32 mouse cellular contexts compared by ENCODE assay signal in the genomic region with DNA sequence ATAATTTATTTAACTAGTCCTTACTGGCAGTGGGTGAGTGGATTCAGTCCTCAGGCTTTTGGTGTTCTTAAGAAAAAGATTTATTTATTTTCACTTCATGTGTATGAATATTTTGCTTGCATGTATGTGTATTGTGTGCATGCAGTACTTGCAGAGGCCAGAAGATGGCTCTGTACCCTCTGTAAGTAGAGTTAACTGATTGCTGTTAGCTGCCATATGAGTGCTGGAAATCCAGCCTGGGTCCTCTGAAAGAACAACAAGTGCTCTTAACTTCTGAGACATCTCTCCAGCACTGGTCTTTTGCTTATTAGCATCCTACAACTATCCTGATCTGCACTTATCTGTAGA. TPM values are rescaled to one million over a fixed set of nuclear protein-coding genes. Genes with fewer than 3 reads are reported as not detected.
DNase-seq lines count a peak whose midpoint lies in the region; ATAC-seq and TF ChIP-seq lines count a peak whose summit lies in the region.
"Had no signal": no experiment of that assay in that cellular context is flagged by ENCODE, and none has a peak within 500 bp of the region (broad histone marks: within the 10 kb centered on the region; RNA-seq: fewer than 3 reads in every experiment).

No protein-coding gene starts in this region.

- H3K27ac ChIP-seq in layer of hippocampus, adult 2 months = no peak overlapping the region
- H3K27ac ChIP-seq in stomach, postnatal 0 days (replicated peaks) = no peak overlapping the region
- H3K27ac ChIP-seq: embryonic facial prominence, embryonic 13.5 days; forebrain, embryonic 10.5 days; heart, embryonic 10.5 days; heart, embryonic 15.5 days; hindbrain, embryonic 12.5 days; kidney, embryonic 15.5 days; limb, embryonic 13.5 days; liver, embryonic 13.5 days had no signal

- ATAC-seq in stomach, postnatal 0 days (ENCODE audit: low FRiP score, low TSS enrichment) = no peak
- ATAC-seq: forebrain, embryonic 16.5 days had no signal

- no peak overlapping the region for H3K9ac ChIP-seq in stomach, postnatal 0 days (ENCODE audit: low read length)
- H3K9ac ChIP-seq: embryonic facial prominence, embryonic 13.5 days; heart, embryonic 15.5 days; hindbrain, embryonic 12.5 days; kidney, embryonic 15.5 days; limb, embryonic 13.5 days; liver, embryonic 13.5 days; lung, embryonic 14.5 days had no signal

- DNase-seq in layer of hippocampus, adult 2 months (ENCODE audit: low spot score in 2 of 2) = no peak
- no peak for DNase-seq in layer of hippocampus, postnatal 10 days (ENCODE audit: low spot score in 2 of 2)
- DNase-seq in A20 (ENCODE audit: low read depth, low spot score) = peak; percentile 31
- peak; percentile 66 for DNase-seq in ES-CJ7 (ENCODE audit: low read depth, low spot score)
- no peak for DNase-seq in stomach, postnatal 0 days (ENCODE audit: low spot score)
- DNase-seq in cerebellum, adult 9-11 months = no peak
- no peak for DNase-seq in right cerebral cortex, postnatal 36 days (ENCODE audit: low spot score in 2 of 2)
- DNase-seq: adrenal gland, postnatal 25 days; cerebellum, adult 11-12 months; cerebellum, postnatal 10 days; gastrocnemius, postnatal 14 days; heart, adult 11 months; kidney, adult 18-20 months; kidney, postnatal 25 days; liver, embryonic 13.5 days; lung, embryonic 14.5 days; lung, postnatal 14 days; midbrain, embryonic 14.5 days; right cerebral cortex, postnatal 25 days; spleen, adult 18-20 months; thymus, adult 18-20 months; thymus, postnatal 25 days had no signal

- TF ChIP-seq CTCF in layer of hippocampus, adult 2 months (conservative IDR thresholded peaks at IDR 0.05) = peak; percentile 44
- peak; percentile 41 for TF ChIP-seq CTCF in stomach, postnatal 0 days (IDR thresholded peaks at IDR 0.05; ENCODE audit: low read depth)

- no peak overlapping the region for H3K4me2 ChIP-seq in stomach, postnatal 0 days (replicated peaks; ENCODE audit: low read depth)
- H3K4me2 ChIP-seq: embryonic facial prominence, embryonic 13.5 days; heart, embryonic 15.5 days; hindbrain, embryonic 12.5 days; kidney, embryonic 15.5 days; limb, embryonic 13.5 days; liver, embryonic 13.5 days; lung, embryonic 14.5 days had no signal

- H3K27me3 ChIP-seq in stomach, postnatal 0 days (ENCODE audit: control insufficient read depth, insufficient read depth, low read length) = no peaks in the 10 kb centered on the region

- no peaks in the 10 kb centered on the region for H3K36me3 ChIP-seq in stomach, postnatal 0 days (ENCODE audit: control insufficient read depth, insufficient read depth, low read length)
- H3K36me3 ChIP-seq: embryonic facial prominence, embryonic 13.5 days; forebrain, embryonic 10.5 days; heart, embryonic 10.5 days; heart, embryonic 15.5 days; hindbrain, embryonic 12.5 days; kidney, embryonic 15.5 days; limb, embryonic 13.5 days; liver, embryonic 13.5 days had no signal

- TF ChIP-seq EP300 in stomach, postnatal 0 days (optimal IDR thresholded peaks at IDR 0.05) = no peak

- no peak overlapping the region for H3K4me3 ChIP-seq in layer of hippocampus, adult 2 months
- H3K4me3 ChIP-seq in stomach, postnatal 0 days (ENCODE audit: low read depth, low read length) = no peak overlapping the region
- H3K4me3 ChIP-seq: embryonic facial prominence, embryonic 13.5 days; forebrain, embryonic 10.5 days; heart, embryonic 10.5 days; heart, embryonic 15.5 days; hindbrain, embryonic 12.5 days; kidney, embryonic 15.5 days; limb, embryonic 13.5 days; liver, embryonic 13.5 days had no signal

- H3K9me3 ChIP-seq in stomach, postnatal 0 days (ENCODE audit: control insufficient read depth, low read length) = no peaks in the 10 kb centered on the region
- H3K9me3 ChIP-seq: embryonic facial prominence, embryonic 13.5 days; forebrain, embryonic 10.5 days; heart, embryonic 15.5 days had no signal

- no peaks in the 10 kb centered on the region for H3K4me1 ChIP-seq in stomach, postnatal 0 days (replicated peaks; ENCODE audit: control insufficient read depth, insufficient read depth)
- H3K4me1 ChIP-seq: embryonic facial prominence, embryonic 13.5 days; forebrain, embryonic 10.5 days; heart, embryonic 10.5 days; heart, embryonic 15.5 days; hindbrain, embryonic 12.5 days; kidney, embryonic 15.5 days; limb, embryonic 13.5 days; liver, embryonic 13.5 days had no signal

RNA-seq across cellular contexts. Expression of gene Rap1gap2, which starts 12.8 kb away (rescaled TPM):
- 100 to 1,000 TPM; 129 to 135 TPM for total RNA-seq in layer of hippocampus, adult 2 months (2021)
- total RNA-seq in layer of hippocampus, postnatal 10 days (2021) = 100 to 1,000 TPM; 107 to 121 TPM
- 7.6 and 8.2 TPM in 2 replicates for polyA plus RNA-seq in stomach, postnatal 0 days (2015; fragmentation: Nextera tagmentation; extraction: Ambion mirVana)

RNA-seq across cellular contexts. Expression of gene Ccdc92b, which starts 21.4 kb away (rescaled TPM):
- total RNA-seq in layer of hippocampus, adult 2 months (2021) = 10 to 100 TPM; 21.5 to 23.9 TPM
- total RNA-seq in layer of hippocampus, postnatal 10 days (2021) = 10 to 100 TPM; 15.9 to 16.3 TPM
- polyA plus RNA-seq in stomach, postnatal 0 days (2015; fragmentation: Nextera tagmentation; extraction: Ambion mirVana) = 0.55 and 0.62 TPM in 2 replicates
- total RNA-seq: common myeloid progenitor, adult 5-6 weeks; neutrophil, adult 5-6 weeks had no signal

RNA-seq across cellular contexts. Expression of gene Cluh, which starts 51.3 kb away (rescaled TPM):
- 10 to 100 TPM; 71.2 to 74.0 TPM for total RNA-seq in layer of hippocampus, adult 2 months (2021)
- 10 to 100 TPM; 68.2 to 74.1 TPM for total RNA-seq in layer of hippocampus, postnatal 10 days (2021)
- polyA plus RNA-seq in stomach, postnatal 0 days (2015; fragmentation: Nextera tagmentation; extraction: Ambion mirVana) = 17.8 and 19.9 TPM in 2 replicates

Comparison
In these comparisons a context has a peak if more than half of its experiments do, and no peak if none do; other contexts are left out.
1. DNase-seq: peak in A20 (single experiment) and ES-CJ7 (single experiment); none in layer of hippocampus, adult 2 months (0 of 2), layer of hippocampus, postnatal 10 days (0 of 2), stomach, postnatal 0 days (single experiment), cerebellum, adult 9-11 months (single experiment) and right cerebral cortex, postnatal 36 days (0 of 2).